Mouse (Mus musculus): ENCODE data around the gene Slc39a3.

Gene Slc39a3

DNA sequence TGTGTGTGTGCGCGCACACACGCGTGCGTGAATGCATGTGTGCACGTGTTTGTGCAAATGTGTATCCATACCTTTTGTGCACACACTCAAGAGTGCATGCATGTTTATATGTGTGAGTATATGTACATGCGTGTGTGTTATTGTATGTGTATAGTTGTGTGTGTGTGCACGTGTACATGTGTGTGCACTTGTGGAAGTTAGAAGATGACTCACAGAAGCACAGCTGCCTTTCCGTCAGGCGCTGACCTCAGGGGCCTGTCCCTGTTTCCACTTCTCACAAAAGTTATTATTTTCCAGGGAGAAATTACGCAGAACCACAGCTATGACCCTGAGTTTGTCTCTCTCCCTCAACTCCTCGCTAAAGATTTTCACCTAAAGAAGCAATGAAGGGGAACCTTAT, 53.0 kb downstream of the Slc39a3 start:
- DNase-seq (ENCODE audit: low read depth, low spot score), result no peak

- DNase-seq (ENCODE audit: low read depth, low spot score), result no peak
Observed at GRCm38 (mm10) chr10:80982381-80982780, 54.8 kb downstream of the Slc39a3 start.

DNA sequence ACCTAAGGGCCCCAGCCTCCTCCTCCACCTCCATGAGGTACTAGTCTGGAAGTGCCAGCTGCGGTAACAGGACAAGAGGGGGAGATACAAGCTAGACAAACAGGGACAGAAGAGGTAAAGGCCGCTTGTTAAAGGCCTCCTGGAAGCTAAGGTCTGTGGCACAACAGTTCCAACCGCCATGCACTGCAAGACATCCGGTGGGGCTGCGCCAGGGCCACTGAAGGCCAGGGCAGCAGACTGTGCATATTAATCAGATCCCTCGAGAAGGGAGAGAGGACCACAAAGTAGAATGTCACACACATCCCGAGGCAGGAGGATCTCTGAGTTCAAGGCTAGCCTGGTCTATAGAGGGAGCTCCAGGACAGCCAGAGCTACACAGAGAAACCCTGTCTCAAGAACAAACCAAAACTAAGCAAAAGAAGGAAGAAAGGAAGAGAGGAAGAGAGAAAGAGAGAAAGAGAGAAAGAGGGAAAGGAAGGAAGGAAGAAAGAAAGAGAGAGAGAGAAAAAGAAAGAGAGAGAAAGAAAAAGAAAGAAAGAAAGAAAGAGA, 55.6 kb downstream of the Slc39a3 start:
- no peak for DNase-seq (ENCODE audit: low read depth, low spot score)
